Comparison of ENCODE assay signal across 16 mouse cellular contexts in the genomic region with DNA sequence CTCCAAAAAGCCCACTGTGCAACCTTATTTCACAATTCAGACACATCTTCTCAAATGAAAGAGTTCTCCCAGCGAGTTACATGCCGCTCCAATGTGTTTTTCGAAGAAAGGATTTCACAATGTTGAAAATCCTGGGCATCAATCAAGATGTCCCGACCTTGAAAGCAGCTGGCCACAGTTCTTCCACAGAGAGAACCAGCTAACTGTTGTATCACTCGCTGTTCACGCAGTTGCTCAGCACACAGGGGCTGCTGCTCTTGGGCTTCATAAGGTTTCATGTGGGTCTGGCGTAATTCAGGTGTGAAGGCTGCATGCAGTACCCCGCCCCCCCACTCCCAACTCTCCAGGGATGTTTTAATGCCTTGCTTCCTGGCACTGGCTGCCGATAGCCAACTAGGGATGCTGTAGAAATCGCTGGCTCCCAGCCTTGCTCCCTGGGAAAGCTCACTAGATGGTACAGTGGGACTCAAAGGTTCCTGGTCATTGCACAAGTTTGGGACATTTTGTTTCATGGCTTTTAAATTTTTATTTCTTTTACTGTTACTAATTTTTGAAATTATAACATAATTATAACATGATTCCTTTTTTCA.
A peak's percentile ranks its signal among the peaks of the same experiment; 100 is the strongest.
DNase-seq lines count a peak whose midpoint lies in the region; ATAC-seq and TF ChIP-seq lines count a peak whose summit lies in the region.
"Had no signal": no experiment of that assay in that cellular context is flagged by ENCODE, and none has a peak within 500 bp of the region (broad histone marks: within the 10 kb centered on the region; RNA-seq: fewer than 3 reads in every experiment).

No protein-coding gene starts in this region.

- no peaks in the 10 kb centered on the region for H3K9me3 ChIP-seq in midbrain, postnatal 0 days (ENCODE audit: low read length)
- H3K9me3 ChIP-seq in midbrain, embryonic 15.5 days: no peaks in the 10 kb centered on the region
- H3K9me3 ChIP-seq: embryonic facial prominence, embryonic 12.5 days; heart, embryonic 13.5 days; liver, embryonic 13.5 days had no signal

- WGBS in midbrain, postnatal 0 days: 81% methylated on average over 10 of the region's 10 CpGs
- 82% methylated on average over 10 of the region's 10 CpGs for WGBS in midbrain, embryonic 15.5 days

- ATAC-seq in granulocyte monocyte progenitor cell, adult 5-6 weeks (replicated peaks; ENCODE audit: poor library complexity, severe bottlenecking): peak; percentile 20
- no peak for ATAC-seq in midbrain, postnatal 0 days (ENCODE audit: low FRiP score)
- ATAC-seq in midbrain, embryonic 15.5 days (replicated peaks): no peak

- H3K9ac ChIP-seq in midbrain, postnatal 0 days (replicated peaks; ENCODE audit: low read length, poor library complexity, severe bottlenecking): no peak overlapping the region
- no peak overlapping the region for H3K9ac ChIP-seq in midbrain, embryonic 15.5 days
- H3K9ac ChIP-seq: embryonic facial prominence, embryonic 12.5 days; heart, embryonic 13.5 days; liver, embryonic 13.5 days had no signal

- TF ChIP-seq CTCF in midbrain, postnatal 0 days (IDR thresholded peaks at IDR 0.05): no peak

- H3K4me3 ChIP-seq in midbrain, postnatal 0 days (ENCODE audit: low read depth, low read length): no peak overlapping the region
- no peak overlapping the region for H3K4me3 ChIP-seq in midbrain, embryonic 15.5 days
- H3K4me3 ChIP-seq: embryonic facial prominence, embryonic 12.5 days; heart, embryonic 13.5 days; liver, embryonic 13.5 days had no signal

- no peak overlapping the region for H3K4me2 ChIP-seq in midbrain, postnatal 0 days (ENCODE audit: low read depth, low read length, poor library complexity, severe bottlenecking)
- no peak overlapping the region for H3K4me2 ChIP-seq in midbrain, embryonic 15.5 days
- H3K4me2 ChIP-seq: embryonic facial prominence, embryonic 12.5 days; heart, embryonic 13.5 days; liver, embryonic 13.5 days; midbrain, embryonic 11.5 days had no signal

- H3K36me3 ChIP-seq in midbrain, postnatal 0 days (ENCODE audit: insufficient read depth, low read length): no peaks in the 10 kb centered on the region
- H3K36me3 ChIP-seq in midbrain, embryonic 15.5 days (replicated peaks): no peaks in the 10 kb centered on the region
- H3K36me3 ChIP-seq: embryonic facial prominence, embryonic 12.5 days; heart, embryonic 13.5 days; liver, embryonic 13.5 days had no signal

- DNase-seq in kidney, postnatal 10 days: peak; percentile 28
- no peak for DNase-seq in kidney, postnatal 4 days
- peak; percentile 75 for DNase-seq in NIH3T3 (ENCODE audit: low read depth)
- DNase-seq in adrenal gland, adult 2 months: peak; percentile 69
- DNase-seq in midbrain, postnatal 0 days (ENCODE audit: low spot score): no peak
- DNase-seq: cerebellum, adult 8-10 months; kidney, adult 8-10 months; layer of hippocampus, postnatal 36 days; liver, embryonic 13.5 days; right cerebral cortex, postnatal 4 days had no signal

- H3K4me1 ChIP-seq in midbrain, postnatal 0 days (ENCODE audit: insufficient read depth, low read length): no peaks in the 10 kb centered on the region
- 0 out of 2 replicates have a peak, but pooled peaks cover 4% of the 10 kb centered on the region for H3K4me1 ChIP-seq in midbrain, embryonic 15.5 days
- H3K4me1 ChIP-seq: liver, embryonic 13.5 days had no signal

- H3K27me3 ChIP-seq in midbrain, postnatal 0 days (ENCODE audit: insufficient read depth, low read length): no peaks in the 10 kb centered on the region
- no peaks in the 10 kb centered on the region for H3K27me3 ChIP-seq in midbrain, embryonic 15.5 days (replicated peaks)
- H3K27me3 ChIP-seq: embryonic facial prominence, embryonic 12.5 days; heart, embryonic 13.5 days; liver, embryonic 13.5 days had no signal

- H3K27ac ChIP-seq in midbrain, postnatal 0 days (ENCODE audit: low read depth, low read length): no peak overlapping the region
- H3K27ac ChIP-seq in midbrain, embryonic 15.5 days: no peak overlapping the region
- H3K27ac ChIP-seq: embryonic facial prominence, embryonic 12.5 days; heart, embryonic 13.5 days; liver, embryonic 13.5 days; macrophage had no signal

Comparison
In these comparisons a context has a peak if more than half of its experiments do, and no peak if none do; other contexts are left out.
1. DNase-seq: peak in kidney, postnatal 10 days (single experiment), NIH3T3 (single experiment) and adrenal gland, adult 2 months (single experiment); none in kidney, postnatal 4 days (0 of 2) and midbrain, postnatal 0 days (single experiment).